Mouse (Mus musculus) erythroblast, embryonic 14.5 days (primary cell): Measurements from ENCODE around the gene Gnas. TPM values are rescaled to one million over a fixed set of nuclear protein-coding genes. Genes with fewer than 3 reads are reported as not detected.

Source experiments
- H3K27me3 ChIP-seq: 2 replicates; pipeline ENCODE4 v1.6.1; 2012; ENCODE audit warnings: inconsistent platforms; ENCODE audit not compliant: control insufficient read depth
- H3K36me3 ChIP-seq: 2 replicates; pipeline ENCODE4 v1.6.1; 2012; ENCODE audit warnings: mild to moderate bottlenecking, inconsistent platforms; ENCODE audit not compliant: control insufficient read depth
- H3K4me1 ChIP-seq: 2 replicates; pipeline ENCODE4 v1.6.1; 2012; ENCODE audit warnings: inconsistent platforms; ENCODE audit not compliant: control insufficient read depth
- H3K4me3 ChIP-seq: replicated peaks from 2 replicates; pipeline ENCODE3; 2012; ENCODE audit warnings: moderate library complexity, mild to moderate bottlenecking, inconsistent platforms
- H3K9me3 ChIP-seq: 2 replicates; pipeline ENCODE4 v1.6.1; 2012; ENCODE audit warnings: low read length, inconsistent platforms, mixed read lengths; ENCODE audit not compliant: control insufficient read depth
- GATA1 ChIP-seq: IDR thresholded peaks from 2 replicates; pipeline ENCODE4 v1.6.1; 2012; ENCODE audit warnings: low read length, inconsistent platforms, mixed read lengths
- TAL1 ChIP-seq: IDR thresholded peaks from 3 replicates; pipeline ENCODE4 v1.6.1; 2012; ENCODE audit warnings: low read length, inconsistent platforms, mixed read lengths
- polyA plus RNA-seq: library from polyadenylated mRNA; stranded (reverse); fragments of >175 nt; gene quantifications from 2 replicates; pipeline ENCODE4 v1.2.3, GENCODE M21; 2012

Gene Gnas
- polyA plus RNA-seq, 1 experiment, result 73.8 TPM

- Histone ChIP-seq H3K9me3 (no peaks in the 10 kb centered on the region), H3K4me1 (no peaks in the 10 kb centered on the region), H3K4me3 (no peak overlapping the region), H3K36me3 (no peaks in the 10 kb centered on the region), H3K27me3 (no peaks in the 10 kb centered on the region)
- TF ChIP-seq TAL1, result no peak
- TF ChIP-seq GATA1, result no peak
Measured at GRCm38 (mm10) chr2:174358516-174358915, 74.4 kb downstream of the Gnas start.

GRCm38 (mm10) chr2:174359656-174360055, 75.5 kb downstream of the Gnas start:
- TF ChIP-seq GATA1, result no peak
- TF ChIP-seq TAL1, result no peak
- Histone ChIP-seq H3K4me3 (no peak overlapping the region), H3K9me3 (no peaks in the 10 kb centered on the region), H3K36me3 (no peaks in the 10 kb centered on the region), H3K27me3 (no peaks in the 10 kb centered on the region), H3K4me1 (no peaks in the 10 kb centered on the region)

- Histone ChIP-seq H3K36me3 (no peaks in the 10 kb centered on the region), H3K4me3 (no peak overlapping the region), H3K4me1 (no peaks in the 10 kb centered on the region), H3K27me3 (no peaks in the 10 kb centered on the region), H3K9me3 (no peaks in the 10 kb centered on the region)
- TF ChIP-seq GATA1 (no peak), TAL1 (no peak)
Measured at GRCm38 (mm10) chr2:174366571-174366970, 82.5 kb downstream of the Gnas start.

GRCm38 (mm10) chr2:174381021-174381420, 96.9 kb downstream of the Gnas start:
- TF ChIP-seq GATA1 (no peak), TAL1 (no peak)
- no peaks in the 10 kb centered on the region; the same call in 1 of the 2 replicates for H3K27me3 ChIP-seq
- H3K4me1 ChIP-seq, result no peaks in the 10 kb centered on the region
- H3K36me3 ChIP-seq, result no peaks in the 10 kb centered on the region
- no peak overlapping the region for H3K4me3 ChIP-seq
- no peaks in the 10 kb centered on the region for H3K9me3 ChIP-seq

GRCm38 (mm10) chr2:174391936-174392335, 107.8 kb downstream of the Gnas start:
- Histone ChIP-seq H3K4me1 (no peaks in the 10 kb centered on the region), H3K36me3 (no peaks in the 10 kb centered on the region), H3K9me3 (no peaks in the 10 kb centered on the region), H3K27me3 (no peaks in the 10 kb centered on the region), H3K4me3 (no peak overlapping the region)
- TF ChIP-seq TAL1 (no peak), GATA1 (no peak)

- Histone ChIP-seq H3K27me3 (no peaks in the 10 kb centered on the region), H3K9me3 (no peaks in the 10 kb centered on the region), H3K36me3 (no peaks in the 10 kb centered on the region), H3K4me1 (no peaks in the 10 kb centered on the region), H3K4me3 (no peak overlapping the region)
- TF ChIP-seq TAL1 (no peak), GATA1 (no peak)
Measured at GRCm38 (mm10) chr2:174392554-174392953, 108.4 kb downstream of the Gnas start.

GRCm38 (mm10) chr2:174393383-174393782, 109.3 kb downstream of the Gnas start:
- H3K36me3 ChIP-seq, result no peaks in the 10 kb centered on the region
- H3K27me3 ChIP-seq, result no peaks in the 10 kb centered on the region
- H3K9me3 ChIP-seq, result no peaks in the 10 kb centered on the region
- H3K4me1 ChIP-seq, result no peaks in the 10 kb centered on the region
- no peak for TF ChIP-seq TAL1
- TF ChIP-seq GATA1, result no peak
- no peak overlapping the region for H3K4me3 ChIP-seq

Other genes starting within 250 kb of the Gnas start
- gene Stx16, start 208.0 kb upstream of the Gnas start, polyA plus RNA-seq, result 0.88 and 1.2 TPM in 2 replicates
- 2.3 and 2.5 TPM in 2 replicates for gene Npepl1, start 174.0 kb upstream of the Gnas start, polyA plus RNA-seq
- gene Gm20721, start 62.4 kb downstream of the Gnas start, polyA plus RNA-seq, result 0.03 and 0.27 TPM in 2 replicates
- 8.3 and 8.7 TPM in 2 replicates for gene Nelfcd, start 131.5 kb downstream of the Gnas start, polyA plus RNA-seq
- 4.4 and 5.8 TPM in 2 replicates for gene Ctsz, start 154.7 kb downstream of the Gnas start, polyA plus RNA-seq
- 0.27 and 0.31 TPM in 2 replicates for gene Tubb1, start 166.4 kb downstream of the Gnas start, polyA plus RNA-seq
- 23.3 and 35.9 TPM in 2 replicates for gene Atp5e, start 179.8 kb downstream of the Gnas start, polyA plus RNA-seq
- 2.9 and 4.6 TPM in 2 replicates for gene Prelid3b, start 188.8 kb downstream of the Gnas start, polyA plus RNA-seq